Mouse (Mus musculus) adrenal gland, postnatal 25 days (tissue): ENCODE data around the gene Ren1. TPM values are rescaled to one million over a fixed set of nuclear protein-coding genes. Genes with fewer than 3 reads are reported as not detected.
"Not testable (repeated sequence)": the region's sequence is repeated elsewhere in the genome, so short reads cannot be mapped to it uniquely, and the experiment has no call there.

Experiments
- DNase-seq: peaks from one replicate; pipeline ENCODE4 v3.0.0; 2021; ENCODE audit warnings: mixed read lengths
- long read RNA-seq: library from polyadenylated mRNA; stranded (forward); transcript quantifications from one replicate; pipeline ENCODE4 v2.0.0, GENCODE M21; 2021
- total RNA-seq: library from RNA; stranded (reverse); gene quantifications from 2 replicates; pipeline ENCODE4 v1.2.3, GENCODE M21; 2021

The Ren1 gene
- total RNA-seq: 3.9 and 6.0 TPM in 2 replicates
- long read RNA-seq, partial matches to known transcripts: 1 of 2 reads
- long read RNA-seq, other reads (novel, unspliced or antisense): 0 of 2 reads

DNA sequence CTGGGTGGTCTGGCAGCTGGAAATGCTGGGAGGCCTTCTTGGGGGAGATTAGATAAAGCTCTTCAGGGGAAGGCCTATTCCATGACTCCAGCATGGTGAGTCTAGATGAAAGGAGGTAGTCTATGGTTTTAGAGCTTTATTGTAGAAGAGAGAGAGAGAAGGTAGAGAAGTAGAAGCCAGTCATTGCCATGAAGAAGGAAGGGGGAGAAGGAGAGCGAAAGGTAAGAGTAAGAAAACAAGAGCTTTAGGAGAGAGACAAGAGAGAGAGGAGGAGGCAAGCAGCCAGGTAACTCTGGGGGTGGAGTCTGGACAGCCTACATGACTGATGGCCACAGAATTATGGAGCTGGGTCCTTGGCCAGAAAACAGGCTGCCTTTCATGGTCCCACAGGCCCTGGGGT lies at the start of gene Ren1:
Gene Ren1 (plus strand): TSS at position 301 of the 400 bp plus-strand sequence.
- no peak for DNase-seq

DNA sequence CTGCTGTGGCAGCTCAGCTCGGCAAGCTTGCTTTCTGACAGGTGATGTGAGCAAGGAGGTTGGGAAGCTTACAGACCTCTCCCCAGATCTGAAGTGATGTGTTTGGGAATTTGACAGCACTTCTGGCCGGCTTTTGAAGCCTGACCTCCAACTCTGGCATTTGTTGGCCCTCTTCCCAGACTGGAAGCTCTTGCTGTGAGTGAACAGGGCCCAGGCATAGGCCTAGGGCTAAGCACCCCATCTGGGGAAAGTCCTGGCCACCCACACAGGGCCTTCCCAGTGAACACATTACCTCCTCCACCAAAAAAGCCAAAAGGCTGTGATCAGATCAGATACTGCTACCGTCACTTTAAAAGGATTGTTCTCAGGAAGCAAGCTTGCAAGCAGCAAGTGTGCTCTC lies 47.8 kb upstream of the Ren1 start:
- peak; percentile 73 for DNase-seq

GRCm38 (mm10) chr1:133306842-133307241 lies 43.5 kb upstream of the Ren1 start:
- DNase-seq: peak; percentile 85

GRCm38 (mm10) chr1:133307318-133307717 lies 43.0 kb upstream of the Ren1 start:
- DNase-seq: no peak

- DNase-seq: no peak
Observed at GRCm38 (mm10) chr1:133309652-133310267, 40.5 kb upstream of the Ren1 start, which contains the start of gene Golt1a. TSS of gene Golt1a (plus strand) at chr1:133309800.

DNA sequence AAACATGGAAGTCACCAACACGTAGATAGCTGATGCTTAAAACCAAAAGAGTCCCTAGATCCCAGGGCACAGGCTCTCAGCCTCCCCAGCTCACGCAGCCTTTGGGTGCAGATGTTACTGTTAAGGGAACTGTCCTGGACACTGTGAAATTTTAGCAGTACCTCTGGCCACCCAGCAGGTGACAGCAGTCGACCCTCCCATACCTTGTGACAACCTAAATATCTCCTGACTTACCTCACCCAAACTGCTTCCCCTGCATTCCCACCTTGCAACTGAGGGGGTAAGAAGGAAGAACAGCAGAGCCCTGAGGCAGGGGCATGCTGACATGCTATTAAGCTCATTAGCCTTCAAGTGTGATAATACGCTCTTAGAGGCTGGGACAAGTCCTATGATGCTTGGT lies 39.1 kb upstream of the Ren1 start:
- DNase-seq: no peak

GRCm38 (mm10) chr1:133311946-133312345 lies 38.4 kb upstream of the Ren1 start:
- DNase-seq: no peak

- peak; percentile 73 for DNase-seq
Observed at GRCm38 (mm10) chr1:133314364-133314763, 35.9 kb upstream of the Ren1 start.

DNA sequence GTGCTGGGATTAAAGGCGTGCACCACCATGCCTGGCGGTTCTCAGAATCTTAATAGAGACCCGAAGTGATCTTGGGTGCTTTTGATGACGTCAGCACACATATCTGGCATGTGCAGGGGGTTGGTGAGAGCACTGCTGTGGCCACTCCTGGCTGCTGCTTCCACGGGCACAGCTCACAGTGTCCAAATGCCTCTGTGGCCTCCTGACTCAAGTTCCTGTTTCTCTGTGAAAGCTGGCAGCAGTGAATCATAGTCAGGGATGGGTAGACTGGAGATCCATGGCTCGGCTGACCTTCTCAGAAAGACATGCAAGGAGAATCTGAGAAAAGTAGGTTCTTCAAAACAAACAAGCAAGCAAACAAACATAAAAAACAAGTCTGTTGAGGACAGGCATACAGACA lies 34.5 kb upstream of the Ren1 start:
- no peak for DNase-seq

- no peak for DNase-seq
Observed at GRCm38 (mm10) chr1:133316577-133316976, 33.7 kb upstream of the Ren1 start.

GRCm38 (mm10) chr1:133317149-133317548 lies 33.2 kb upstream of the Ren1 start:
- DNase-seq: no peak

GRCm38 (mm10) chr1:133321267-133321925 lies 28.9 kb upstream of the Ren1 start, which contains the start of gene Kiss1:
TSS of gene Kiss1 (plus strand) at chr1:133321875.
- peak; percentile 27 for DNase-seq

- no peak for DNase-seq
Observed at GRCm38 (mm10) chr1:133323333-133323732, 27.0 kb upstream of the Ren1 start.

GRCm38 (mm10) chr1:133325951-133326350 lies 24.4 kb upstream of the Ren1 start:
- DNase-seq: no peak

DNA sequence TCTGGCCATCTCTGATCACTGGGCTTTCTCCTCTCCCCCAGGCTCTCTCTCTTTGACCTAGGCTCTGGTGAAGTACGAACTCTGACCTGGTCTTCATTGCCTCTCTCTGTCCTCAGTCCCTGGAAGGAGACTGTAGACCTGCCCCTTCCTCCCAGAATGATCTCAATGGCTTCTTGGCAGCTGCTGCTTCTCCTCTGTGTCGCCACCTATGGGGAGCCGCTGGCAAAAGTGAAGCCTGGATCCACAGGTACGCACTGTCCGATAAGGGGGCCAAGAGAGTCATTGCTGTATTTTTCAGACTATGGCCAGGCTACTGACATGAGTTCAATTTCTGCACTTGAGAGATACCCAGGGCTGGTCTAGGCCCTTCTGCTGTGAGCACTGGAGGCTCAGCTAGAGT lies 23.2 kb upstream of the Ren1 start:
- no peak for DNase-seq

DNA sequence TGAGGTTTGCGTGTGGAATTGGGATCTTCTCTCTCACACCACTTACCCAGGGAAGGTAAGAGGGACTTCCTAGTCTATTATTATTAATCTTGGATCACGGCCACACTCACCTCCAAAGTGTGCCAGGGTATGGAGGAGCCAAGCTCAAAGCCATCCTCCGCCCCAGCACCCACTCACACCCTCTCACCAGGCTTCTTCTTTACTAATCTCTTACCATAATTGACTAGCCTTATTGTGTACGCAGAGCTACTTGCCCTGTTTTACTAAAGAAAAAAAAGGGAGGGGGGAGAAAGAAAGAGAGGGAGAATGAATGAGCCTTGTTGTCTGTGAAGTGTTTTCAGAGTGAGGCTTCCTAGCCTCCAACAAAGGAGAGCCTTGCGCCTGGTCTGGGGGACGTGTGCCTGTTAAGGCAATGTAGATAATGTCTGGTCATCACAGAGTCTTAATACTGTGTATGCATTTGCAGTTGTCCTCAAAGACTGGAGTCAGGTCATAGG lies 22.0 kb upstream of the Ren1 start:
- DNase-seq: no peak

GRCm38 (mm10) chr1:133328896-133329637 lies 21.2 kb upstream of the Ren1 start:
- DNase-seq: no peak

- DNase-seq: no peak
Observed at GRCm38 (mm10) chr1:133329638-133329964, 20.7 kb upstream of the Ren1 start.

DNA sequence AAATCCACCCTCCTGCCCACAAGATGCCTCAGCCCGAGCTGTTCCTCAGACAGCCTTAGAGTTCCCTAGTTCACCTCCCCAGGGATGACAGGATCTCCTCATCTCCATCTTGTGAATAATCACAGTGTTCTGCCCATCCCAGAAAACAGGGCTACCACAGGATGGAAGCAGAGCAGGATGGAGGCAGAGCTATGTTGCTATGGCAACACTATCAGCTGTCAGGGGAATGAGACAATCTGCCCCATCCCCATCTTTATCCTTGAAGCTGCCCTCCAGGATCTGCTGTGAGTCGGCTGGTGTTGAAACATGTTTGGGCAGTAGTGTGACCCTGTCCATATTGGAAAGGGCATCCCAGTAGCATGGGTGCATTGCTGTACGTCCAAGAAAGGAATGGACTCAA lies 19.2 kb upstream of the Ren1 start:
- no peak for DNase-seq

GRCm38 (mm10) chr1:133332656-133333430 lies 17.5 kb upstream of the Ren1 start:
- no peak for DNase-seq

DNA sequence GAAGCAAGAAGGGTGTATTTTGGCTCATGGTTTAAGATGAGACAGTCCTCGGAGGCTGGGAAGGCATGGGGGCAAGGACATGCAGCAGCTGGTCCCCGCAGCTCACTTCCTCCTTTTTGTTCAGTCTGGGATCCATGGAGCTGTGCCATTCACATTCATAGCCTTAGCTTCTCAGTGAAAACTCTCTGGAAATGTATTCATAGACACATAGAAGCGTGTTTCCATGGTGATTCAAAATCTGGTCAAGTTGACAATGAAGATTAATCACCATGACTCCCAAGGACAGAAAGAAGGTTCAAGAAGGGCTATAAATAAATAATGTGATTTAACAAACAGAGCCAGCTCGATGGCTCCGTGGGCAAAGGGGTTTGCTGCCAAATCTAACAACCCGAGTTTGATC lies 16.4 kb upstream of the Ren1 start:
- DNase-seq: no peak

DNA sequence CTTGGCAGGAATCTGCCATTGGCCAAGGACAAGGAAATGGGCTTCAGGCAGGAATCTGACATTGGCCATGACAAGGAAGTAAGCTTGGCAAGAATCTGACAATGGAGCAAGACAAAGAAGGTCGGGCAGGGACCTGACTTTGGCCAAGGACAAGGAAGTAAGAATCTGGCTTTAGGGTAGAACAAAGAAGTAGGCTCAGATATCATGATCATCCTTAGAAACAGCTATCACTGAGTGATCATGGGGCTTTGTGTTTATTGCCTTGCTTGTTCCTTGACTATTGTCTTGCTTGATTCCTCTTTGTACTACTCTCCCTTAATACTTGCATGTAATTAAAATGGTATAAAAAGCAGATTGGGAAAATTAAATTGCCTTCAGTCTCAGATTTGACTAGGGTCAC lies 9.9 kb upstream of the Ren1 start:
- DNase-seq: not testable (repeated sequence)
